Mouse (Mus musculus) kidney, embryonic 14.5 days (tissue): ENCODE results near the gene Ran. TPM values are rescaled to one million over a fixed set of nuclear protein-coding genes. Genes with fewer than 3 reads are reported as not detected.
A peak's percentile ranks its signal among the peaks of the same experiment; 100 is the strongest.

ENCODE experiments used
- ATAC-seq: fragments of 200-750 bp; cut with Nextera tagmentation; 2 replicates; pipeline ENCODE4 v1.8.0; 2017; ENCODE audit warnings: moderate number of reproducible peaks, mild to moderate bottlenecking, moderate TSS enrichment, moderate library complexity; ENCODE audit not compliant: low FRiP score, low TSS enrichment
- H3K27ac ChIP-seq: fragments of 300-500 bp; sonication (generic); 2 replicates; pipeline ENCODE4 v1.5.1; 2014; ENCODE audit warnings: low read depth, mild to moderate bottlenecking, low read length, moderate library complexity, mixed read lengths
- H3K27me3 ChIP-seq: fragments of 300-500 bp; sonication (generic); 2 replicates; pipeline ENCODE4 v1.6.1; 2014; ENCODE audit warnings: mild to moderate bottlenecking, low read length; ENCODE audit not compliant: control insufficient read depth, insufficient read depth
- H3K36me3 ChIP-seq: fragments of 300-500 bp; sonication (generic); 2 replicates; pipeline ENCODE4 v1.6.1; 2014; ENCODE audit warnings: low read length, mixed read lengths; ENCODE audit not compliant: control insufficient read depth, insufficient read depth
- H3K4me1 ChIP-seq: fragments of 300-500 bp; sonication (generic); 2 replicates; pipeline ENCODE4 v1.6.1; 2014; ENCODE audit warnings: low read length, mixed read lengths; ENCODE audit not compliant: control insufficient read depth, insufficient read depth
- H3K4me2 ChIP-seq: fragments of 300-500 bp; sonication (generic); replicated peaks from 2 replicates; pipeline ENCODE4 v1.6.1; 2014; ENCODE audit warnings: low read depth, mild to moderate bottlenecking, low read length
- H3K4me3 ChIP-seq: fragments of 300-500 bp; sonication (generic); 2 replicates; pipeline ENCODE4 v1.5.1; 2014; ENCODE audit warnings: mild to moderate bottlenecking, low read length
- H3K9ac ChIP-seq: fragments of 300-500 bp; sonication (generic); 2 replicates; pipeline ENCODE4 v1.6.1; 2014; ENCODE audit warnings: low read depth, mild to moderate bottlenecking, low read length, moderate library complexity
- H3K9me3 ChIP-seq: fragments of 300-500 bp; sonication (generic); 2 replicates; pipeline ENCODE4 v1.6.1; 2016; ENCODE audit warnings: low read length; ENCODE audit not compliant: control insufficient read depth
- WGBS: fragments of 180-500 bp; shearing (Covaris S2); extraction: QIAGEN DNeasy Blood & Tissue Kit; methylation state at CpG from one replicate; pipeline ENCODE4 v1.1.7; 2014; 5-methylcytosine and 5-hydroxymethylcytosine counted together
- polyA plus RNA-seq: library from polyadenylated mRNA; unstranded; fragments of >200 nt; fragmentation: Nextera tagmentation; extraction: Ambion mirVana; gene quantifications from 2 replicates; pipeline ENCODE4 v1.2.1, GENCODE M21; 2014

Gene Ran
- polyA plus RNA-seq, 1 experiment from 2014 or later: 768 TPM

DNA sequence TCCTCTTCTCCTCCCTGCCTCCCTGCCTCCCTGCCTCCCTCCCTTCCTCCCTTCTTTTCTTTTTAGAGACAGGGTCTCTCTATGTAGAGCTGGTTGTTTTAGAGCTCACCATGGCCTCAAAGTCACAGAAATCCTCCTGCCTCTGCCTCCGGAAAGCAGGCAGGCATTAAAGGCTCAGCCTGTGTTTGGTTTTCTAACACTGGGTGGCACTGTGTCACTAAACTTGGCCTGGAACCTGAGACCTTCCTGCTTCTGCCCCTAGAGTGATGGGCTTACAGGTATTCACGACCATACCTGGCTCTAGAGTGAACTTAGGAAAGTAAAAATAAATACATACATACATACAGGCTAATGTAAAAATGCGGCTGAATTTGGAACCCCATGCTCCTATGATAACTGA is 32.0 kb downstream of the Ran start:
- no peak for ATAC-seq
- Histone ChIP-seq H3K36me3 (no peaks in the 10 kb centered on the region), H3K9ac (no peak overlapping the region), H3K27me3 (no peaks in the 10 kb centered on the region), H3K27ac (no peak overlapping the region), H3K4me1 (no peaks in the 10 kb centered on the region), H3K4me2 (no peak overlapping the region), H3K4me3 (no peak overlapping the region), H3K9me3 (no peaks in the 10 kb centered on the region)
- WGBS: 87% methylated on average over 3 of the region's 3 CpGs

DNA sequence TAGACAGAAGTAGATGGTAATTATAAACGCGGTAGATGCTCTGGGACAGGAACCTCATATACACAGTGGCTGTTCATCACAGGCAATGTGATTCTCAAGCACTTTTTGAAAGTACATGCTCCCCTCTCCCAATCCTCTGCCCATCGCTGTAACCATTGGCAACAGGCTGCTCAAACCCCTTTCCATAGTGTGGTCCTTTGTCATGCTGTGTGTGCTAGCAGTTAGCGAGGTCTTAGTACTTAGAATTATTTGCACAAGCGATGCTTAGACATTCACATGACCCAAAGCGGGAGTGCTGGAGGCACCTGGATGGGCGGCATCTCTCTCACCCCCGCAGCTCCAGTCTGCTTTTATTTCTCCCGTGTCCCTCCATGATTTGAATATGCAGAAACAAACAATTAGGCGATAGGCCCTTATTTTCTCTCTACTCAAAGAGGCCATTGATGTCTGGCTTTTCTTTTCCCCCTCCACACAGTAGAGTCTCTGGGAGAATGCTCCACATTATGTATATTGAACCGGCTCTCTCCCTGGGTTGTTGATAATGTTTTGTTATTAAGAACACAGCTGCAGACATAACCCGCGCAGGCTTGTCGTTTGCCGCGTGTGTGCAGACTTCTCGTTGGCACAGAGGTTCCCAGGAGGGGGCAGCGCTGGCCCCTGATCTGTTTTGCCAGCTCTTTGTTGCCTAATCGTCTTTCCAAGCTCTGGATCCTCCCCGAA is 32.9 kb downstream of the Ran start:
- no peak overlapping the region for H3K4me3 ChIP-seq
- H3K4me2 ChIP-seq: no peak overlapping the region
- no peaks in the 10 kb centered on the region for H3K4me1 ChIP-seq
- no peaks in the 10 kb centered on the region for H3K27me3 ChIP-seq
- H3K9me3 ChIP-seq: no peaks in the 10 kb centered on the region
- no peak for ATAC-seq
- H3K9ac ChIP-seq: no peak overlapping the region
- H3K27ac ChIP-seq: no peak overlapping the region
- WGBS: 49% methylated on average over 20 of the region's 20 CpGs
- H3K36me3 ChIP-seq: no peaks in the 10 kb centered on the region

DNA sequence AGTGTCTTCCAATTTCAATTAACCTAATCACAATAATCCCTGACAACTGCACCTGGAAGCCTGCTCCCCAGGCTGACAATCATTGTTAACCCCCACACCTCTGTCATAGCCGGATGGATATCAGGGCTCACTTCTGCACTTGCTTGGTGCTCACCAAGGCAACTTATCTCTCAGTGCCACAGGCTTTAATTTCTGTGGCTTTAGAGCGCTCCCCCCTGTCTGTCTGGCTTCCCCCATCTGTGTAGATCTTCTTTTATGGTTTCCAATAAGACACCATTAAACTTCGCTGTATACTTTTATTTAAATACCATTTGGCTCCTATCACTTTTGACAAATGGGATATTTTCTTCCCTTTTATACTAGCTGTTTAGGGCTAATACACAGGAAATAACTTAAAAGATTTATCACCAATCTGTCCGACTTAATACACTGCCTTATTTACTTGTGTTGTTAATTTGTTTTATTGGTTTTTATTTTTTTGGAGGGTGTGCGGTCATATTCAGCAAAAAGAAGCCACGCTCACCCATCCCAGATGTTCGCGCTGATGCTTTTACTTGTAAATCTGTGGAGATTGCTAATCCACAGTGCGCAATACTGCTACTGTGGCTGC is 34.9 kb downstream of the Ran start:
- 58% methylated on average over 9 of the region's 9 CpGs for WGBS
- H3K4me1 ChIP-seq: no peaks in the 10 kb centered on the region
- no peak overlapping the region for H3K4me3 ChIP-seq
- no peaks in the 10 kb centered on the region for H3K9me3 ChIP-seq
- H3K9ac ChIP-seq: no peak overlapping the region
- peak; percentile 54; the same call in 1 of the 2 replicates for ATAC-seq
- H3K4me2 ChIP-seq: no peak overlapping the region
- H3K27ac ChIP-seq: no peak overlapping the region
- no peaks in the 10 kb centered on the region for H3K36me3 ChIP-seq
- no peaks in the 10 kb centered on the region for H3K27me3 ChIP-seq

DNA sequence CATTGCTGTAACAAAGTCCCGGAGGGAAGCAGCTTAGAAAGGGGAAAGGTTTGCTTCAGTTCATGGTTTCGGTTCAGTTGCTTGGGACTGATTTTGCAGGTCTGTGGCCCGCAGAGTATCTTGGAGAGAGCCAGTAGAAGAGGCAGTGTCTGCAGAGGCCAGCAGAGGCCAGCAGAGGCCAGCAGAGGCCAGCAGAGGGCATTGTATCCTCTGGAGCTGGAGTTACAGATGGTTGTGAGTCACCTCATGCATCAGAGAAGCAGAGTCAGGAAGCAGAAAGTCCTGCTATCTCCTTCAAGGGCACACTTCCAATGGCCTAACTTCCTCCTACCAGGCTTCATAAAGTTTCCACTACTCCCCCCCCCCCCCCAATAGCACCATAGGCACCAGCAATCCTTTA is 39.2 kb downstream of the Ran start:
- no peaks in the 10 kb centered on the region for H3K9me3 ChIP-seq
- H3K4me2 ChIP-seq: no peak overlapping the region
- no peak overlapping the region for H3K9ac ChIP-seq
- ATAC-seq: no peak
- H3K27ac ChIP-seq: no peak overlapping the region
- 85% methylated on average over 3 of the region's 3 CpGs for WGBS
- H3K36me3 ChIP-seq: no peaks in the 10 kb centered on the region
- peaks cover 5% of the 10 kb centered on the region for H3K4me1 ChIP-seq
- H3K4me3 ChIP-seq: no peak overlapping the region
- H3K27me3 ChIP-seq: peaks cover 9% of the 10 kb centered on the region; the same call in 1 of the 2 replicates

DNA sequence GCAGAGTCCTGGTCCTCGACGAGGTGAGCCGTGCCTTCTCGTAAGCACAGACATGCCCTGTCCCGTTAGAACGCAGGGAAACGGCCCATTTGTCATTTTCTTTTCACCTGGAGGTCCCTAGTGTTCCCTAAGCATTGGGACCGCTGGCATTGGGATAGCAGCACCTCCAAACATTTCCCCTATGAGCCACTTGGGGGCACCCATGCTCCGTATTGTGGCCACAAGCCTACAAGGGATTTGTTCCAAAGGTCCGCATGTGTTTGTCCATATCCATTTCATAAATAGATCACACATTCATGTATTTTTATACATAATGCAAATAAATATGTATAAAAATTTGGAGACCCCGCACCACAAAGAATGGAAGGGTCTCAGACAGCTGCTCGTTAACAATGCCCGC is 41.7 kb downstream of the Ran start:
- peaks cover 11% of the 10 kb centered on the region for H3K4me1 ChIP-seq
- no peak overlapping the region for H3K4me3 ChIP-seq
- H3K36me3 ChIP-seq: no peaks in the 10 kb centered on the region
- 18% methylated on average over 13 of the region's 13 CpGs for WGBS
- no peak overlapping the region for H3K4me2 ChIP-seq
- H3K9me3 ChIP-seq: no peaks in the 10 kb centered on the region
- H3K27me3 ChIP-seq: peaks cover 9% of the 10 kb centered on the region; the same call in 1 of the 2 replicates
- ATAC-seq: no peak
- no peak overlapping the region for H3K9ac ChIP-seq
- no peak overlapping the region for H3K27ac ChIP-seq

DNA sequence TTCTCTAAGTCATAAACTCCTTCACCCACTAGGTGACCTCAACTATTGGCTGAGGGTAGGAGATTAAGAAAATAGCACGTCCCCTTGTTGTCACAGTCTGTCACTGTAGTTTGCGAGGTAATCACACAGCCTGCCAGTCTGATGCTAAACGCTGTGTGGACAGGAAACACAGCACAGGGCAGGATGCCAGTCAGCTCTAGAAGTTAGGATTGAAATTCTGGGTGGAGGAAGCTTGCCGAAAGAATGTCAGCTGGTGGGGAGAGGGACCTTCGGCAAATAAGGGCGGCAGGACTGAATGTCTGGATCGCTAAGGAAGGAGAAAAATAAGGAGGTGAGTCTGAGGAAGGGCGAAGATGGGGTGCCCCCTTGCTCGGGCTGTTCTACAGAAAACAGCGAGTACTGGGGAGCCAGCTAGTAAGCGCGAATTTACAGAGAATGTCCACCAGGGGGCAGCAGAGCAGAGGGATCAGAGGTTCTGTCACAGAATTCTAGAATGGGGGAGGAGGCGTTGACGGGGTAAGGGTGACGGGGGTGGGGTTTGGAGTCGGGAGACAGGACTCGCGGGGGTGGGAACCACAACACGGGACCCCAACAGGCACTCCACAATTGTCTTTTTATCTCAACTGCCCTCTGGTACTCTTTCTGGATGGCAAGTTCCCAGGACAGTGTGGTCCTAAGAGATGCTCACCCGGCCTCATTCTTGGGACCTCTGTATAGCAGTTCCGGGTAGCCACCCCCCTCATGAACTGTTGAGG is 43.3 kb downstream of the Ran start:
- Histone ChIP-seq H3K27ac (no peak overlapping the region), H3K9me3 (no peaks in the 10 kb centered on the region), H3K4me2 (peak overlapping the region; percentile 40), H3K4me1 (peaks cover 15% of the 10 kb centered on the region), H3K4me3 (0 out of 2 replicates have a peak overlapping the region, but pooled peaks have one; percentile 7), H3K9ac (no peak overlapping the region), H3K27me3 (peaks cover 9% of the 10 kb centered on the region; the same call in 1 of the 2 replicates), H3K36me3 (no peaks in the 10 kb centered on the region)
- WGBS: 11% methylated on average over 21 of the region's 21 CpGs
- peak; percentile 30; the same call in 1 of the 2 replicates for ATAC-seq

DNA sequence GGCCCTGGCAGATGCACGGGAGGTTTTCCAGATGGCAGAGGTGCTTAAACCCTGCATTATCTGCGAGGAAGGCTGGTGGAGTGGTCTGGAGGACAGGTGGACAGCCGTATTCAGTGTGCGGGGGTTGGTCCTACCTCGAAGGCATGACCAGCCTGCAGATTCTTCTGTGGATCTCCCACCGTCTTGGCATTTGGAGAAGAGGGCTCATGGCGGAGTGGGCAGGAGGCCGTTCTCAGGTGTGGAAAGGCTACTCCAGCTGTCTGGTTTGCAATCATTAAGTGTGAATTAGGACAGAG is 43.9 kb downstream of the Ran start:
- Histone ChIP-seq H3K9ac (no peak overlapping the region), H3K9me3 (no peaks in the 10 kb centered on the region), H3K4me2 (peak overlapping the region; percentile 40), H3K27me3 (peaks cover 9% of the 10 kb centered on the region; the same call in 1 of the 2 replicates), H3K27ac (no peak overlapping the region), H3K4me1 (peaks cover 15% of the 10 kb centered on the region), H3K4me3 (0 out of 2 replicates have a peak overlapping the region, but pooled peaks have one; percentile 7), H3K36me3 (no peaks in the 10 kb centered on the region)
- 29% methylated on average over 8 of the region's 8 CpGs for WGBS
- 0 out of 2 replicates have a peak, but pooled peaks have one; percentile 4 for ATAC-seq

DNA sequence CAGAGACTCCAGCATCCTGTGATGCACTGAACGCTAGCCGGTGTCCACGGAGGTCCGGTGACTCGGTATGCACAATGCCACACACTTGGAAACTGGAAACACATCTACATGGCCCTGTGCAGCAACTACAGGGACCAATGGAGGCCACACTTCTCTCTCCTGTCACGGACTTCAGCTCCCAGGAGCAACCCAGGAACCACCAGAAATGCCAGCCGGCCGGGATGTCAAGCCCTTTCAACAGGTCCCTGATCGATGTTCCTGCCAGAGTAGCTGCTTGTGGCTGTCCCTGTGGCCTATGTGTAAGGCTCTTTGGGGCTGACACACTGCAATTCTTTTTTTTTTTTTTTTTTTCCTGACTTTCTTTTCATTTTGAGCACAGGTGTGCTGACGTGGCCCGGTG is 44.3 kb downstream of the Ran start:
- no peak for ATAC-seq
- peaks cover 9% of the 10 kb centered on the region; the same call in 1 of the 2 replicates for H3K27me3 ChIP-seq
- H3K4me1 ChIP-seq: peaks cover 15% of the 10 kb centered on the region
- WGBS: 61% methylated on average over 11 of the region's 11 CpGs
- no peak overlapping the region for H3K9ac ChIP-seq
- H3K9me3 ChIP-seq: no peaks in the 10 kb centered on the region
- no peaks in the 10 kb centered on the region for H3K36me3 ChIP-seq
- H3K4me3 ChIP-seq: no peak overlapping the region
- H3K4me2 ChIP-seq: no peak overlapping the region
- no peak overlapping the region for H3K27ac ChIP-seq

DNA sequence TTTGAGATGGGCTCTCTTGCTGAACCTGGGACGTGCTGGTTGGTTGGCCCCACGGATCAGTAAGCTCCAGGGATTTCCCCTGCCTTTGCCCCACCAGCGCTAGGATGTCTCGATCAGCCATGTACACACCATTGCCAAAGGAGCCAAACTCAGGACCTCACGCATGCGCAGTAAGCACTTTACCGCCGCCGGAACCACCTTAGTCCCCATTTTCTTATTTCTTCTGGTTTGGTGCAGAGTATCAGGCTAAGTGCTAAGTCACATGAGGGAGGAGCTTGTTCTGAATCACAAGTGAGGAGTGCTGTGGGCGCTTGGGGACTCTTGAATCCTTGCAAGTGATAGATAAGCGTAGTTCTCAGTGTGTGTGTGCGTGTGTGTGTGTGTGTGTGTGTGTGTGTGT is 45.4 kb downstream of the Ran start:
- no peak for ATAC-seq
- WGBS: 76% methylated on average over 12 of the region's 12 CpGs

More for the DNA sequence above, 45.4 kb downstream of the Ran start:
- Histone ChIP-seq H3K9ac (no peak overlapping the region), H3K4me3 (no peak overlapping the region), H3K36me3 (no peaks in the 10 kb centered on the region), H3K9me3 (no peaks in the 10 kb centered on the region), H3K27ac (no peak overlapping the region), H3K27me3 (peaks cover 6% of the 10 kb centered on the region; the same call in 1 of the 2 replicates), H3K4me1 (peaks cover 15% of the 10 kb centered on the region), H3K4me2 (no peak overlapping the region)
